ENCODE assay signal across 13 mouse cellular contexts in genomic region chr11:4340109-4340779, GRCm38 (mm10).
"Had no signal": no experiment of that assay in that cellular context is flagged by ENCODE, and none has a peak within 500 bp of the region (broad histone marks: within the 10 kb centered on the region; RNA-seq: fewer than 3 reads in every experiment).

No protein-coding gene starts in this region.

- H3K27ac ChIP-seq: hindbrain, embryonic 15.5 days; kidney, postnatal 0 days; layer of hippocampus, adult 2 months; limb, embryonic 13.5 days; liver, embryonic 15.5 days; midbrain, embryonic 13.5 days had no signal

- H3K9ac ChIP-seq: hindbrain, embryonic 15.5 days; liver, embryonic 15.5 days; midbrain, embryonic 13.5 days had no signal

- H3K9me3 ChIP-seq: hindbrain, embryonic 15.5 days; limb, embryonic 13.5 days; liver, embryonic 15.5 days; midbrain, embryonic 13.5 days had no signal

- H3K36me3 ChIP-seq: hindbrain, embryonic 15.5 days; limb, embryonic 13.5 days; liver, embryonic 15.5 days; midbrain, embryonic 13.5 days had no signal

- H3K4me3 ChIP-seq: hindbrain, embryonic 15.5 days; layer of hippocampus, adult 2 months; limb, embryonic 13.5 days; liver, embryonic 15.5 days; midbrain, embryonic 13.5 days had no signal

- H3K27me3 ChIP-seq: hindbrain, embryonic 15.5 days; limb, embryonic 13.5 days; liver, embryonic 15.5 days; midbrain, embryonic 13.5 days had no signal

- ATAC-seq: midbrain, embryonic 13.5 days had no signal

- DNase-seq: kidney, adult 11 months; kidney, adult 9 months; kidney, postnatal 4 days; left cerebral cortex, postnatal 4 days; right cerebral cortex, postnatal 25 days; thymus, postnatal 36 days had no signal

- H3K4me2 ChIP-seq: hindbrain, embryonic 15.5 days; limb, embryonic 13.5 days; liver, embryonic 11.5 days; liver, embryonic 15.5 days; midbrain, embryonic 13.5 days had no signal
